Mouse (Mus musculus): Measurements from ENCODE around the gene Slc6a6. TPM values are rescaled to one million over a fixed set of nuclear protein-coding genes. Genes with fewer than 3 reads are reported as not detected.

Gene Slc6a6
- polyA plus RNA-seq (2012; rRNA removed): 277 and 336 TPM in 2 replicates

DNA sequence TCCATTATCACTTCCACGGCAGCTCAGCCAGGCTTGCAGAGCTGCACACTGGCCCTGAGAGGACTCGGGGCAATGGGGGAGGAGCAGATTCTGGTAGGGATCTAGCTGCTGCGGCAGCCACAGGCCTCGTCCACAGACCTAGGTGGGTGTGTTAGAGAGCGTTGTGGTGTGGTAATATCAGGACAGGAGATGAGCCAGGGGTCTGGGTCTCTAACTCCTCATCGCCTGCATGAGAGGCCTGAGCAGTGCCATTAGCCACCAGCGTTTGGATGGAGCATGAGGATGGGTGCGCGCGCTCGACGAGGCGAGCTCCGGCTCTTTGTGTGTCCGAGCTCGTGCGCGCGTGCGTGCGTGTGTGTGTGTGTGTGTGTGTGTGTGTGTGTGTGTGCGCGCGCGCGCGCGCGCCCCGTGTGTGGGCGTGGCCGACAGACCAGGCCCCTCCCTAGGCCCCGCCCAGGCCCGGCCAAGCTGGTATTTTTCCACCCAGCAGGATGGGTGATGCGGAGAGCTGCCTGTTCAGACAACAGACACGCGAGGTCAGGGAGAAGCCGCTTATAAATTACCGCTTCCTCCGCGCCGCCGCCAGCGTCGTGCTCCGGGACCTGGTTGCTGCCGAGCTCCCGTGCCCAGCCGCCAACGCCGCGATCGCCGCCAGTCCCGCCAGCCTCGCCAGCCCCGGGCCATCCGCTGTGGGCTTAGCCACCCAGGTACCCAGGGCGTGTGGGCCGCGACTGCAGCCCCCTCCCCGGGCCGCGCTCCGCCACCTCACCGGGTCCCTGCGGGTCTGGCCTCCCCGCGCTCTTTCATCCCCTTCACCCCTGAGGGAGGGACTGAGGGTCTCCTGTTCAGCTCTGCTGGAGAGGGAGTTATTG, at the start of gene Slc6a6:
Gene Slc6a6 (plus strand): TSS at position 452 of the 872 bp plus-strand sequence.
- DNase-seq: peak; percentile 96

DNA sequence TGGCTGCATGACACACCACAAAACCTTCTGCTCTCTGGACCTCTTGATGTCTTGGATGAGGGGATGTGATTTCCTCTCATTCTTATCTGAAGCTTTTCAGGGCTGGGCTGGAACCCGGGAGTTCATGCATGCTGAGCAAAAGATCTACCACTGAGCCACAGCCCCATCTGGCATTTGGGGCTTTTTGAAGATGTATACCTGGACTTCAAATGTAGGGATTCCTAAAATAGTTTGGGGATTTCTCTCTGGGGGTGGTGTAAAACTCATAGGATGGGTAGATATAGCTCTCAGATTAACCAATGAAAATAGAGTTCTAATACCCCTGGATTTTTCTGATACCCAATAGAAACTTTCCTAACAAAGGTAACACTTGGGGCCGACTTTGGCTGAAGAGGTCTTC, 49.4 kb upstream of the Slc6a6 start:
- 77% methylated on average over 2 of the region's 2 CpGs for WGBS
- Histone ChIP-seq H3K36me3 (ENCODE audit: control insufficient read depth, insufficient read depth, low read length) (no peaks in the 10 kb centered on the region), H3K4me3 (ENCODE audit: insufficient read depth, low read depth, low read length) (no peak overlapping the region), H3K4me1 (ENCODE audit: control insufficient read depth, insufficient read depth, low read length) (no peaks in the 10 kb centered on the region), H3K27me3 (replicated peaks; ENCODE audit: control insufficient read depth, insufficient read depth, low read length) (no peaks in the 10 kb centered on the region), H3K27ac (ENCODE audit: insufficient read depth, low read depth, low read length) (no peak overlapping the region)
- no peak for DNase-seq
- no peak for TF ChIP-seq POLR2A (IDR thresholded peaks at IDR 0.05; ENCODE audit: low read depth, low read length)
- no peak for TF ChIP-seq CTCF (conservative IDR thresholded peaks at IDR 0.05; ENCODE audit: insufficient read depth, insufficient read length, low read depth, low read length)

More for the DNA sequence above, at the start of gene Slc6a6:
- H3K4me3 ChIP-seq (ENCODE audit: insufficient read depth, low read depth, low read length): peak within 1 kb of the TSS; percentile 87
- peak within 1 kb of the TSS; percentile 89 for H3K27ac ChIP-seq (ENCODE audit: insufficient read depth, low read depth, low read length)
- no peaks in the 10 kb centered on the region for H3K27me3 ChIP-seq (replicated peaks; ENCODE audit: control insufficient read depth, insufficient read depth, low read length)
- under 1% methylated on average over 69 of the region's 69 CpGs for WGBS
- H3K4me1 ChIP-seq (ENCODE audit: control insufficient read depth, insufficient read depth, low read length): peaks cover 16% of the 10 kb centered on the region; the same call in 1 of the 2 replicates
- no peaks in the 10 kb centered on the region for H3K36me3 ChIP-seq (ENCODE audit: control insufficient read depth, insufficient read depth, low read length)
- peak; percentile 94 for TF ChIP-seq POLR2A (IDR thresholded peaks at IDR 0.05; ENCODE audit: low read depth, low read length)
- TF ChIP-seq CTCF (conservative IDR thresholded peaks at IDR 0.05; ENCODE audit: insufficient read depth, insufficient read length, low read depth, low read length): no peak

DNA sequence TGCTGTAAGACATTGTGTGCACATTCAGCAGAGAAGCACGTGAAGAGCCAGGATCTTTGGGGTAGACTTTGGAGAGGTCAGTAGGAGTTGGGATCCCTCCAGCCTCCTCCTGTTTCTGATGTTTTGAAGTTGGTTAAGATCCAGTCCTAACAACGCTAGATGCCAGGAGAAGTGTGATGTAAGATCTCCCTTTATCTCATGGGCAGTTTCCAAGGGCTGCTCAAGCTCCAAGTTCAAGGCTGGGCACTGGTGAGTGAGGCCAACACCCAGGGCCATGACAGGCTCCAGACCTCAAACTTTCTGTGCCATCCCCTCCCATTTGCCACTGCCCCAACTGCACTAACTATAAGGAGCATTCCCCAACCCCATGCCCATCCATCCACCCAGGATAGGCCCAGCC, 49.0 kb upstream of the Slc6a6 start:
- DNase-seq: no peak
- 73% methylated on average over 2 of the region's 2 CpGs for WGBS
- no peak overlapping the region for H3K27ac ChIP-seq (ENCODE audit: insufficient read depth, low read depth, low read length)
- H3K27me3 ChIP-seq (replicated peaks; ENCODE audit: control insufficient read depth, insufficient read depth, low read length): no peaks in the 10 kb centered on the region
- no peak overlapping the region for H3K4me3 ChIP-seq (ENCODE audit: insufficient read depth, low read depth, low read length)
- H3K36me3 ChIP-seq (ENCODE audit: control insufficient read depth, insufficient read depth, low read length): no peaks in the 10 kb centered on the region
- H3K4me1 ChIP-seq (ENCODE audit: control insufficient read depth, insufficient read depth, low read length): no peaks in the 10 kb centered on the region
- TF ChIP-seq POLR2A (IDR thresholded peaks at IDR 0.05; ENCODE audit: low read depth, low read length): no peak
- TF ChIP-seq CTCF (conservative IDR thresholded peaks at IDR 0.05; ENCODE audit: insufficient read depth, insufficient read length, low read depth, low read length): no peak

DNA sequence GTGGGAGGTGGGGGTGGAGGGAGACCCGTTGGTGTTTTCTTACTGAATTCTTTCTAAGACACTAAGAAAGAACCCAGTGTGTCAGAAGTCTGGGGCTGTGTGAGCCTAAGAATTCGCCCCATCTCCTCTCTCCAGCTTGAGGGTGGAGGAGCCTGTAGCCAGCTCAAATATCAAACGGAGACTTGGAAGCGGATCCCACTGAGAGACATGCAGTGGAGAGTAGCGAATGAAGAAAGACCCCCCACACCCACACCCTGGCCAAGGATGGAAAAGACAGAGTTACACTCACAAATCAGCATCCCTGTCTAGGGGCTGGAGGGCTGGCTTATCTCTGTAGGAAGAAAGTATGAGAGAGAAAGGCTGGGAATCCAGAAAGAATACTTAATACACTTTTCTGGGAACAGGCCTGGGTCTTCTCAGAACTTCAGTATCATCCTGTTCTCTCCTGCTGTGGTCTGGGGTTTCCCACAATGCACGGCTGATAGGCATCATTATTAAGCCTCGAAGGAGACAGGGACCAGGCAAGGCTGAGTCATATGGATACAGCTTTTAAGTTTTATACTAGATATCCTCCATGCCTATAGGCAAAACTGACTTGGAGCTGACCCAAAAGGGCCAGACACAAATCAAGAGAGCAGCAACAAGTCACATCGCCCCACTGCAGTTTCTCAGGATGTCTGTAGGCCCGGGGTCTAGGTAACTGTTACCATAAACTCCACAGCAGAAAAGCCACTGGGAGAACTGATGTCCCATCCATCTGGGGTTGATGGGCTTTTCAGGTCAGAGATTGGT, 45.5 kb upstream of the Slc6a6 start:
- Histone ChIP-seq H3K4me3 (ENCODE audit: insufficient read depth, low read depth, low read length) (no peak overlapping the region), H3K4me1 (ENCODE audit: control insufficient read depth, insufficient read depth, low read length) (no peaks in the 10 kb centered on the region), H3K27ac (ENCODE audit: insufficient read depth, low read depth, low read length) (no peak overlapping the region), H3K36me3 (ENCODE audit: control insufficient read depth, insufficient read depth, low read length) (no peaks in the 10 kb centered on the region), H3K27me3 (replicated peaks; ENCODE audit: control insufficient read depth, insufficient read depth, low read length) (no peaks in the 10 kb centered on the region)
- DNase-seq: no peak
- no peak for TF ChIP-seq CTCF (conservative IDR thresholded peaks at IDR 0.05; ENCODE audit: insufficient read depth, insufficient read length, low read depth, low read length)
- 46% methylated on average over 9 of the region's 9 CpGs for WGBS

DNA sequence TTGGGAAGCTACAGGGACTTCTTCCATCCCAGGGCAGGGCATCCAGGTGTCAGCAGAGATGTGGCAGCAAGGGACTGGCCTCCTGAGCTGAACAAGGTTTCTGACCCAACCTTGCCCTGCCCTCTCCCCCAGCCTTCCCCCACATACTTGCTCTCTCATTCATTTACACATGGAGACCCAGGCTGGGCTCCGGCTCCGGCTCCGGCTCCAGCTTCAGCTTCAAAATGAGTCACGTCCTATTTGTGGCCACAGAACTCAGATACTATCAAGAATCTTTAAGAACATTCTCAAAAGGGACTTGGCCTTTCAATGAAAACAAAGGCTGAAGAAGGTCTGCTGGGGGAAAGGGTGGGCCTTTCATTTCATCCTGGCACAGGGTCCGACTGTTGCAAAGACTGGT, 40.8 kb upstream of the Slc6a6 start:
- H3K4me3 ChIP-seq (ENCODE audit: insufficient read depth, low read depth, low read length): no peak overlapping the region
- DNase-seq: no peak
- H3K4me1 ChIP-seq (ENCODE audit: control insufficient read depth, insufficient read depth, low read length): peaks cover 3% of the 10 kb centered on the region; the same call in 1 of the 2 replicates
- no peaks in the 10 kb centered on the region for H3K27me3 ChIP-seq (replicated peaks; ENCODE audit: control insufficient read depth, insufficient read depth, low read length)
- H3K36me3 ChIP-seq (ENCODE audit: control insufficient read depth, insufficient read depth, low read length): no peaks in the 10 kb centered on the region
- H3K27ac ChIP-seq (ENCODE audit: insufficient read depth, low read depth, low read length): no peak overlapping the region
- WGBS: 79% methylated on average over 5 of the region's 5 CpGs
- TF ChIP-seq POLR2A (IDR thresholded peaks at IDR 0.05; ENCODE audit: low read depth, low read length) (no peak), CTCF (conservative IDR thresholded peaks at IDR 0.05; ENCODE audit: insufficient read depth, insufficient read length, low read depth, low read length) (no peak)

DNA sequence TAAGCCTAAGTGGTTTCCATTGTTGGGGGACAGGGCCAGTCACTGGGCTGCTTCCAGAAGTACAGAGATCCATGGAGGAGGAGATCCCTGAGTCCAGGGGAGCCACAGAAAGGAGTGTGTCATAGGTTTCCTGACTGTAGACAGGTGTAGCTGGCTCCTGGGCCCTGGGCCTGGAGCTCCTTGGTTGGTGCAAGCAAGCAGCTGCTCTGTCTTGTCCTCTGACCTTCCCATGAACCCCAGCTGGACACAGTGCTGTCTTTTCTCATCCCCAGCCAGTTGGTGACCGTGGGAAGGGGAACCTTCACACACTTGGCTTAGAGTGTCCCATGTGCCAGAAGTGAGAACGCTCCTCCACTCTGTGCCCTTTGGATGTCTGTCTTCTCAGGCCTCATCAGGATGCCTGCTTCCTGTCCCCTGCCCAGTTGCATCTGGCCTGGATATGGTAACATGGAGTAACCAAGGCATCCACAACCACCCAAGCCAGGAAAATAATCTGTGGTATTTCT, 40.4 kb upstream of the Slc6a6 start:
- Histone ChIP-seq H3K36me3 (ENCODE audit: control insufficient read depth, insufficient read depth, low read length) (no peaks in the 10 kb centered on the region), H3K4me3 (ENCODE audit: insufficient read depth, low read depth, low read length) (no peak overlapping the region), H3K27ac (ENCODE audit: insufficient read depth, low read depth, low read length) (no peak overlapping the region), H3K4me1 (ENCODE audit: control insufficient read depth, insufficient read depth, low read length) (peaks cover 3% of the 10 kb centered on the region; the same call in 1 of the 2 replicates), H3K27me3 (replicated peaks; ENCODE audit: control insufficient read depth, insufficient read depth, low read length) (no peaks in the 10 kb centered on the region)
- DNase-seq: no peak
- TF ChIP-seq CTCF (conservative IDR thresholded peaks at IDR 0.05; ENCODE audit: insufficient read depth, insufficient read length, low read depth, low read length) (no peak), POLR2A (IDR thresholded peaks at IDR 0.05; ENCODE audit: low read depth, low read length) (no peak)
- 95% methylated on average over 2 of the region's 2 CpGs for WGBS

DNA sequence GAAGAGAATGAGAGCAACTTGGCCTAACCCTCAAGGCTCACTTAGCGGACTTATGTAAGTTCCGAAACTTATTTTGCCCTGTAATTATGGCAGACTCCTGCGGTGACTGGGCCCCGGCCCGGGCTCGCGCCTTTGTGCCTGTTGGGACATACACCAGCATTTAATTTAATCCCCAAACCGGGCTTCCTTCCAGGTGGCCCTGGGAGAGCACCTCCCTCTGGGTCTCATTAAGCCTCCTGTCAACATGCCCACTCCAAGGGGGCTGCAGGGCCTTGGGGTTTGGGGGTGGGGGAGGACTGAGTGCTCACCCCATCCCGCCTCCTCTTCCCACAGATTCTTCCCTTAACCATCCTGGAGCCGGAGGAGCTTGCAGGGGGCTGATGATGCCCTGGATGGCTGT, 37.8 kb upstream of the Slc6a6 start:
- Histone ChIP-seq H3K27ac (ENCODE audit: insufficient read depth, low read depth, low read length) (no peak overlapping the region), H3K27me3 (replicated peaks; ENCODE audit: control insufficient read depth, insufficient read depth, low read length) (no peaks in the 10 kb centered on the region)
- 81% methylated on average over 10 of the region's 10 CpGs for WGBS

More for the DNA sequence above, 37.8 kb upstream of the Slc6a6 start:
- DNase-seq: peak; percentile 15
- H3K4me3 ChIP-seq (ENCODE audit: insufficient read depth, low read depth, low read length): no peak overlapping the region
- H3K4me1 ChIP-seq (ENCODE audit: control insufficient read depth, insufficient read depth, low read length): peaks cover 3% of the 10 kb centered on the region; the same call in 1 of the 2 replicates
- TF ChIP-seq CTCF (conservative IDR thresholded peaks at IDR 0.05; ENCODE audit: insufficient read depth, insufficient read length, low read depth, low read length): no peak
- TF ChIP-seq POLR2A (IDR thresholded peaks at IDR 0.05; ENCODE audit: low read depth, low read length): no peak
- H3K36me3 ChIP-seq (ENCODE audit: control insufficient read depth, insufficient read depth, low read length): no peaks in the 10 kb centered on the region
